Mouse (Mus musculus) myocyte (in vitro differentiated cells): ENCODE data around the gene Sgk2. TPM values are rescaled to one million over a fixed set of nuclear protein-coding genes. Genes with fewer than 3 reads are reported as not detected.

ENCODE experiments used
- H3K27me3 ChIP-seq: one replicate; pipeline ENCODE4 v1.6.1; 2011; ENCODE audit not compliant: control insufficient read depth, insufficient read depth, insufficient read length
- H3K36me3 ChIP-seq: one replicate; pipeline ENCODE4 v1.6.1; 2011; ENCODE audit not compliant: control insufficient read depth, insufficient read depth
- H3K4me2 ChIP-seq: one replicate; pipeline ENCODE4 v1.6.1; 2011; ENCODE audit warnings: low read depth, control low read depth
- H3K4me3 ChIP-seq: one replicate; pipeline ENCODE4 v1.5.1; 2011; ENCODE audit warnings: mild to moderate bottlenecking, control low read depth, moderate library complexity
- H3K79me2 ChIP-seq: one replicate; pipeline ENCODE4 v1.6.1; 2011; ENCODE audit not compliant: control insufficient read depth, insufficient read depth
- H3ac ChIP-seq: one replicate; pipeline ENCODE4 v1.6.1; 2011; ENCODE audit not compliant: control insufficient read depth, insufficient read length
- CEBPB ChIP-seq: IDR thresholded peaks from 2 replicates; pipeline ENCODE4 v1.6.1; 2011; ENCODE audit warnings: mild to moderate bottlenecking, moderate library complexity; ENCODE audit not compliant: poor library complexity, insufficient read depth, severe bottlenecking
- E2F4 ChIP-seq: IDR thresholded peaks from one replicate; pipeline ENCODE4 v1.6.1; 2011; ENCODE audit warnings: mild to moderate bottlenecking, control low read depth, moderate library complexity; ENCODE audit not compliant: insufficient read depth
- MAX ChIP-seq: IDR thresholded peaks from one replicate; pipeline ENCODE4 v1.6.1; 2011; ENCODE audit warnings: low read depth, mild to moderate bottlenecking, control low read depth
- MYOD1 ChIP-seq, 3 experiments: IDR thresholded peaks; one replicate each; pipeline ENCODE4 v1.6.1; 2011; ENCODE audit warnings: control low read depth in 2 of 3, low read depth in 2 of 3, mild to moderate bottlenecking in 2 of 3, moderate library complexity in 1 of 3; ENCODE audit not compliant: insufficient read length in 2 of 3, control insufficient read depth in 1 of 3
- MYOG ChIP-seq, 3 experiments: IDR thresholded peaks; one replicate each; pipeline ENCODE4 v1.6.1; 2011; ENCODE audit warnings: control low read depth in 2 of 3, low read depth in 2 of 3, mild to moderate bottlenecking in 2 of 3; ENCODE audit not compliant: insufficient read length in 2 of 3, control insufficient read depth in 1 of 3, insufficient read depth in 1 of 3
- POLR2A ChIP-seq: IDR thresholded peaks from one replicate; pipeline ENCODE4 v1.6.1; 2011; ENCODE audit warnings: low read depth, mild to moderate bottlenecking, control low read depth, moderate library complexity; ENCODE audit not compliant: insufficient read length
- POLR2AphosphoS2 ChIP-seq: IDR thresholded peaks from one replicate; pipeline ENCODE4 v1.6.1; 2011; ENCODE audit warnings: low read depth, control low read depth; ENCODE audit not compliant: insufficient read length
- REST ChIP-seq: IDR thresholded peaks from one replicate; pipeline ENCODE4 v1.6.1; 2011; ENCODE audit warnings: mild to moderate bottlenecking, control low read depth, moderate library complexity; ENCODE audit not compliant: insufficient read depth, insufficient read length
- SRF ChIP-seq: IDR thresholded peaks from one replicate; pipeline ENCODE4 v1.6.1; 2011; ENCODE audit warnings: low read depth; ENCODE audit not compliant: control insufficient read depth, insufficient read length
- TCF12 ChIP-seq: IDR thresholded peaks from one replicate; pipeline ENCODE4 v1.6.1; 2011; ENCODE audit warnings: mild to moderate bottlenecking, control low read depth; ENCODE audit not compliant: poor library complexity, insufficient read depth, severe bottlenecking
- TCF3 ChIP-seq: IDR thresholded peaks from one replicate; pipeline ENCODE4 v1.6.1; 2011; ENCODE audit warnings: low read depth, control low read depth; ENCODE audit not compliant: insufficient read length
- USF1 ChIP-seq: IDR thresholded peaks from one replicate; pipeline ENCODE4 v1.6.1; 2011; ENCODE audit warnings: low read depth, mild to moderate bottlenecking, control low read depth, moderate library complexity
- polyA plus RNA-seq: library from polyadenylated mRNA; unstranded; fragments of >200 nt; fragmentation: generic; extraction: Trizol; gene quantifications from one replicate; pipeline ENCODE4 v1.2.1, GENCODE M21; 2012; ENCODE audit warnings: missing spikeins

Sgk2 gene
- polyA plus RNA-seq, 1 experiment: not detected

DNA sequence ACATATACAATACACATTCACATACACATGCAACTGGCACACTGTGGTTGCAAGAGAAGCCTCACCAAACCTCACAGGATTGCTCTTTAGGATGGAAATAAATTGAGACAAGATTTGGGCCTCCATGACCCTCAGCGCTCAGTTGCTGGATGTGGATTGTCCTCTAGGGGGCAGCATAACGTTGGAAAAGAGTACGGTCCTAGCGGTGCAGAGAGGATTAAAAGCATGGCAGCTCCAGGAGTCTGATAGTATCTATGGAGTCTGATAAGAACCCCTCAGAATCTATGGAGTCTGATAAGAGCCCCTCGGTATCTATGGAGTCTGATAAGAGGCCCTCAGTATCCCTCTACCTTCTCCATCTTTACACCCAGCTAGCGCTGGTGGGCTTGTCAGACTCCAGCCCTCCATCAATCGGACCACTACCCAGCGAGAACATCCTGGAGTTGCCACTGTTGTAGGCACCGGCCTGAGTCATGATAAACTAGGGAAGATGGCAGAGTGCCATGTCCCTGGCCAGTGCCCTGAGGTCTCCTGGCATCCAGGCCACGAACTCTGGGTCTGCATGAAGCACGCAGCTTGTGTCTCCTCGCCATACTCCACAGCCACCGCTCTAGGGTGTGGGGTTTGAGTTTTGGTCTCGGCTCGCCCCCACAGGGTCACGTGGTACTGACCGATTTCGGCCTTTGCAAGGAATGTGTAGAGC lies 11.5 kb downstream of the Sgk2 start:
- Histone ChIP-seq H3ac (no peak overlapping the region), H3K79me2 (no peaks in the 10 kb centered on the region), H3K4me2 (no peak overlapping the region), H3K36me3 (no peaks in the 10 kb centered on the region), H3K27me3 (peaks cover 21% of the 10 kb centered on the region), H3K4me3 (no peak overlapping the region)
- TF ChIP-seq REST: no peak
- no peak for TF ChIP-seq CEBPB
- no peak for TF ChIP-seq POLR2A
- no peak for TF ChIP-seq TCF12
- no peak for TF ChIP-seq MYOG (IDR thresholded peaks at IDR 0.05; ENCODE audit: control insufficient read depth in 1 of 3, insufficient read depth in 1 of 3, insufficient read length in 2 of 3, low read depth in 2 of 3)
- no peak for TF ChIP-seq POLR2AphosphoS2
- no peak for TF ChIP-seq E2F4
- TF ChIP-seq SRF: no peak
- TF ChIP-seq MYOD1 (IDR thresholded peaks at IDR 0.05; ENCODE audit: control insufficient read depth in 1 of 3, insufficient read length in 2 of 3, low read depth in 2 of 3): no peak
- no peak for TF ChIP-seq USF1
- no peak for TF ChIP-seq TCF3
- no peak for TF ChIP-seq MAX

DNA sequence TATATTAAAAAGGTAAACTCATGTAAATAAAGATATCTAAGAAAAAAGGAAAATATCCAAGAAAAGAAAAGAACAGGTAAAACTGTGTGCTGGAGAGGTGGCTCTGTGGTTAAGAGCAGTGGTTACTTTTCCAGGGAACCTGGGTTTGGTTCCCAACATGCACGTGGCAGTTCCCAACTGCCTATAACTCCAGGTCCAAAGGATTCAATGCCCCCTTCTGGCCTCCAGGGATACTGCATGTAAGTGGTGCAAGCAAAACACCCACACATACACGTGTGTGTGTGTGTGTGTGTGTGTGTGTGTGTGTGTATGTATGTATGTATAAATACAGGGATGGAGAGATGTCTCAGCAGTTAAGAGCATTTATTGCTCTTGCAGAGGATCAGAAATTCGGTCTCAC lies 12.6 kb downstream of the Sgk2 start:
- Histone ChIP-seq H3K36me3 (no peaks in the 10 kb centered on the region), H3ac (no peak overlapping the region), H3K4me3 (no peak overlapping the region), H3K27me3 (peaks cover 25% of the 10 kb centered on the region), H3K4me2 (no peak overlapping the region), H3K79me2 (no peaks in the 10 kb centered on the region)
- no peak for TF ChIP-seq POLR2A
- no peak for TF ChIP-seq MYOD1 (IDR thresholded peaks at IDR 0.05; ENCODE audit: control insufficient read depth in 1 of 3, insufficient read length in 2 of 3, low read depth in 2 of 3)
- TF ChIP-seq SRF: no peak
- TF ChIP-seq REST: no peak
- TF ChIP-seq MYOG (IDR thresholded peaks at IDR 0.05; ENCODE audit: control insufficient read depth in 1 of 3, insufficient read depth in 1 of 3, insufficient read length in 2 of 3, low read depth in 2 of 3): no peak
- no peak for TF ChIP-seq TCF3
- no peak for TF ChIP-seq POLR2AphosphoS2
- no peak for TF ChIP-seq USF1
- no peak for TF ChIP-seq MAX
- no peak for TF ChIP-seq TCF12
- TF ChIP-seq CEBPB: no peak
- no peak for TF ChIP-seq E2F4

DNA sequence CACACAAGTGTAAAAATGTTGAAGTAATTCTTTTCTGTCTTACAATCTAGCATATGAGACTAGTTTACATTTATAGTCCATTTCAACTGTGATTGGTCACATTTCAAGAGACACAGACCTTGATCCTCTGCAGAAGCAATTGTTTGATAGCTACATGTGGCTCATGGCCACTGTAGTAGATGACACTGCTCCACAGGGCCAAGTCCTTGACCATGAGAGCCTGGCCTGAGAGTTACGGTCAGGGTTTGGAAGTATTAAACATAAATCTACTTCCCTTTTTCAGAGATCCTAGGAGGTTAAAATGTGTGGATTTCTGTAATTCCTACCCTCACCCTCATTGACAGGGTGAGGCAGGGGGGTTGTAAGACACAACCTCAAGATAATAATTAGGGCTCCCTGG lies 13.9 kb downstream of the Sgk2 start:
- TF ChIP-seq MYOG (IDR thresholded peaks at IDR 0.05; ENCODE audit: control insufficient read depth in 1 of 3, insufficient read depth in 1 of 3, insufficient read length in 2 of 3, low read depth in 2 of 3) (no peak), E2F4 (no peak), MYOD1 (IDR thresholded peaks at IDR 0.05; ENCODE audit: control insufficient read depth in 1 of 3, insufficient read length in 2 of 3, low read depth in 2 of 3) (no peak), MAX (no peak), TCF12 (no peak), POLR2A (no peak)
- Histone ChIP-seq H3K36me3 (no peaks in the 10 kb centered on the region), H3ac (no peak overlapping the region), H3K4me2 (no peak overlapping the region), H3K79me2 (no peaks in the 10 kb centered on the region), H3K4me3 (no peak overlapping the region), H3K27me3 (peaks cover 36% of the 10 kb centered on the region)

DNA sequence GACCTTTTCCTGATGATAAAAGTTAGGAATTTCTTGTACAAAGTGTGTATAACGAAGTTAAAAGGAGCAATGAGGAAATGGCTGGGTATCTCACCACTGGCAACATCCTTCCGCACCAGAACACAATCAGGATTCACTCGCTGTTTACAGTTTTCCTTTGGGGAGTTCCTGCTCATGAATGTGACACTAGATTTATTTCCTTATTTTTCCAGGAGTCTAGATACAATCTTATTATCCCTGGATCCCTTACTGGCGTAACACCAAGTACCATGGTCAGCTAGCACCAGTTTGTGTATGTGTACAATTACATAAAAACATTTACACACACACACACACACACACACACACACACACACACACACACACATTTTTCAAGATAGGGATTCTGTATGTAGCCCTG lies 20.2 kb downstream of the Sgk2 start:
- no peaks in the 10 kb centered on the region for H3K79me2 ChIP-seq
- no peaks in the 10 kb centered on the region for H3K36me3 ChIP-seq
- H3ac ChIP-seq: no peak overlapping the region
- H3K27me3 ChIP-seq: peaks cover 42% of the 10 kb centered on the region
- TF ChIP-seq TCF3 (no peak), E2F4 (no peak), USF1 (no peak), MAX (no peak), SRF (no peak), REST (no peak), CEBPB (no peak), MYOG (IDR thresholded peaks at IDR 0.05; ENCODE audit: control insufficient read depth in 1 of 3, insufficient read depth in 1 of 3, insufficient read length in 2 of 3, low read depth in 2 of 3) (no peak), TCF12 (no peak), POLR2A (no peak), MYOD1 (IDR thresholded peaks at IDR 0.05; ENCODE audit: control insufficient read depth in 1 of 3, insufficient read length in 2 of 3, low read depth in 2 of 3) (no peak)
- H3K4me3 ChIP-seq: no peak overlapping the region
- no peak overlapping the region for H3K4me2 ChIP-seq
